Mouse (Mus musculus) CH12.LX (cell line): ENCODE results near the gene Kcnh7.

Experiments
- CTCF ChIP-seq, 2 experiments: IDR thresholded peaks in 1 of 2; conservative IDR thresholded peaks in 1 of 2; 2 replicates each; pipeline ENCODE4 v1.5.1; 2011 to 2012; ENCODE audit warnings: low read depth in 2 of 2, low read length in 2 of 2, improper control_type of control experiment in 1 of 2, inconsistent platforms in 1 of 2, mild to moderate bottlenecking in 1 of 2, moderate library complexity in 1 of 2
- E2F4 ChIP-seq: IDR thresholded peaks from 2 replicates; pipeline ENCODE4 v1.6.1; 2011; ENCODE audit warnings: low read depth, low read length, improper control_type of control experiment; ENCODE audit not compliant: insufficient replicate concordance
- ELF1 ChIP-seq: IDR thresholded peaks from 2 replicates; pipeline ENCODE4 v1.6.1; 2014; ENCODE audit warnings: low read depth, mild to moderate bottlenecking, inconsistent platforms, low read length, improper control_type of control experiment
- EP300 ChIP-seq: IDR thresholded peaks from 2 replicates; pipeline ENCODE4 v1.6.1; 2011; ENCODE audit warnings: low read length, improper control_type of control experiment
- MAFK ChIP-seq: IDR thresholded peaks from 2 replicates; pipeline ENCODE4 v1.6.1; 2011; ENCODE audit warnings: low read length, improper control_type of control experiment; ENCODE audit not compliant: insufficient replicate concordance
- MAZ ChIP-seq: IDR thresholded peaks from 2 replicates; pipeline ENCODE4 v1.6.1; 2012; ENCODE audit warnings: low read depth, mild to moderate bottlenecking, inconsistent platforms, low read length, improper control_type of control experiment, moderate library complexity
- PAX5 ChIP-seq: IDR thresholded peaks from 2 replicates; pipeline ENCODE4 v1.6.1; 2012; ENCODE audit warnings: low read length, inconsistent platforms, mixed read lengths
- POLR2A ChIP-seq: IDR thresholded peaks from 2 replicates; pipeline ENCODE4 v1.6.1; 2011; ENCODE audit warnings: low read depth, mild to moderate bottlenecking, improper control_type of control experiment, low read length
- POLR2AphosphoS2 ChIP-seq: IDR thresholded peaks from 2 replicates; pipeline ENCODE4 v1.6.1; 2011; ENCODE audit warnings: low read depth, low read length, improper control_type of control experiment
- USF1 ChIP-seq: IDR thresholded peaks from 2 replicates; pipeline ENCODE4 v1.6.1; 2014; ENCODE audit warnings: low read depth, mild to moderate bottlenecking, inconsistent platforms, low read length, improper control_type of control experiment
- USF2 ChIP-seq: conservative IDR thresholded peaks from 2 replicates; pipeline ENCODE4 v1.6.1; 2011; ENCODE audit warnings: low read depth, low read length, improper control_type of control experiment

GRCm38 (mm10) chr2:63127762-63128516, 56.1 kb downstream of the Kcnh7 start:
- TF ChIP-seq PAX5: no peak
- TF ChIP-seq POLR2AphosphoS2: no peak
- no peak for TF ChIP-seq MAZ
- no peak for TF ChIP-seq POLR2A
- no peak for TF ChIP-seq CTCF (conservative IDR thresholded peaks at IDR 0.05 in 1 of 2, IDR thresholded peaks at IDR 0.05 in 1 of 2; ENCODE audit: low read depth in 2 of 2, low read length in 2 of 2)
- no peak for TF ChIP-seq ELF1
- no peak for TF ChIP-seq E2F4
- no peak for TF ChIP-seq EP300
- TF ChIP-seq USF2: no peak
- no peak for TF ChIP-seq MAFK
- no peak for TF ChIP-seq USF1
